Mouse (Mus musculus): Measurements from ENCODE around the gene Macf1.

- TF ChIP-seq CTCF (IDR thresholded peaks at IDR 0.05; ENCODE audit: extremely low read depth, insufficient read depth, insufficient read length, insufficient replicate concordance) (no peak), POLR2A (IDR thresholded peaks at IDR 0.05; ENCODE audit: low read depth, low read length) (no peak)
Measured at GRCm38 (mm10) chr4:123647109-123647508, 37.1 kb downstream of the Macf1 start.
